Mouse (Mus musculus): ENCODE results near the gene T. TPM values are rescaled to one million over a fixed set of nuclear protein-coding genes. Genes with fewer than 3 reads are reported as not detected.
A peak's percentile ranks its signal among the peaks of the same experiment; 100 is the strongest.

T gene
- polyA plus RNA-seq, 1 experiment from 2014 or later = 0.27 TPM

DNA sequence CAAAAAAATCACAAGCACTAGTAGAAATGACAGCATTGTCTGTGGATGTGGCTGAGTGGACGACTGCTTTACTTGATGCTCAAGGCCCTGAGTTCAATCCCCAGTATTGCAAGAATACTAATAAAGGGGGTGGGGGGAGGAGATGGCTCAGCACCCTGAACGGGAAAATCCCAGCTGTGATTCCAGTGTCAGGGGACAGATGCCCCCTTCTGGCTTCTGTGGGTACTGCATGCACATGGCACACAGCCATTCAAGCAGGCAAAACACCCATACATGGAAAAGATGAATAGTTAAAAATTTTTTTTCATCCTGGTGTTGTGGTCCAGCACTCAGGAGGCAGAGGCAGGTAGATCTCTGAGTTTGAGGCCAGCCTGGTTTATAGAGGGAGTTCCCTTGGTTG lies 10.9 kb upstream of the T start:
- Histone ChIP-seq H3K9ac (no peak overlapping the region), H3K36me3 (replicated peaks; ENCODE audit: control insufficient read depth, insufficient read depth) (no peaks in the 10 kb centered on the region), H3K27me3 (ENCODE audit: control insufficient read depth, insufficient read depth, low read length) (peaks cover 8% of the 10 kb centered on the region), H3K4me1 (replicated peaks; ENCODE audit: control insufficient read depth, insufficient read depth, low read length) (no peaks in the 10 kb centered on the region), H3K27ac (no peak overlapping the region), H3K4me3 (replicated peaks; ENCODE audit: low read length) (no peak overlapping the region), H3K4me2 (replicated peaks) (no peak overlapping the region), H3K9me3 (ENCODE audit: control insufficient read depth, low read length) (no peaks in the 10 kb centered on the region)
- ATAC-seq (ENCODE audit: low FRiP score) (no peak), DNase-seq (ENCODE audit: low spot score) (no peak)
- WGBS = 41% methylated on average over 2 of the region's 2 CpGs

DNA sequence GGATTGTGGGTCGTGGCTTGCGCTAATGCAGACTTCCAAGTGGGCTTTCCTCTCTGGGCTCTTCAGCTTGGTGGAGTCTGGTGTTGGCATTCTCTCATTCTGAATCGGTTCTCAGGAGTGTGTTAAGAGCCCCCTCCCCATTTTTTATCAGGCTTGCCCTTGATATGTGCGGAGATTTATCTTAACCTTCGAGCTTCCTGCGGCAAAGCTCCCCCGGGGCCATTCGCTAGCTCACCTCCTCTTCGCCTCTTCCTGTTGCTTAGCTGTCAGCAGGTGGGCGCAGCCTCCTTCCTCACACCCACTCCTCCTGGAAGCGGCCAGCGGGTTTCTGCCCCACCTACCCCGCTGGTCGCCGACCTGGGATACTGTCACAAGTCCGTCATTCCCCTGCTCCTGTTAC lies 4.8 kb upstream of the T start:
- Histone ChIP-seq H3K4me1 (replicated peaks; ENCODE audit: control insufficient read depth, insufficient read depth, low read length) (no peaks in the 10 kb centered on the region; the same call in 1 of the 2 replicates), H3K4me2 (replicated peaks) (no peak overlapping the region), H3K27ac (no peak overlapping the region), H3K9me3 (ENCODE audit: control insufficient read depth, low read length) (no peaks in the 10 kb centered on the region), H3K36me3 (replicated peaks; ENCODE audit: control insufficient read depth, insufficient read depth) (no peaks in the 10 kb centered on the region), H3K4me3 (replicated peaks; ENCODE audit: low read length) (no peak overlapping the region), H3K27me3 (ENCODE audit: control insufficient read depth, insufficient read depth, low read length) (peaks cover 70% of the 10 kb centered on the region), H3K9ac (no peak overlapping the region)
- ATAC-seq (ENCODE audit: low FRiP score) (no peak), DNase-seq (ENCODE audit: low spot score) (no peak)
- under 1% methylated on average over 16 of the region's 16 CpGs for WGBS

DNA sequence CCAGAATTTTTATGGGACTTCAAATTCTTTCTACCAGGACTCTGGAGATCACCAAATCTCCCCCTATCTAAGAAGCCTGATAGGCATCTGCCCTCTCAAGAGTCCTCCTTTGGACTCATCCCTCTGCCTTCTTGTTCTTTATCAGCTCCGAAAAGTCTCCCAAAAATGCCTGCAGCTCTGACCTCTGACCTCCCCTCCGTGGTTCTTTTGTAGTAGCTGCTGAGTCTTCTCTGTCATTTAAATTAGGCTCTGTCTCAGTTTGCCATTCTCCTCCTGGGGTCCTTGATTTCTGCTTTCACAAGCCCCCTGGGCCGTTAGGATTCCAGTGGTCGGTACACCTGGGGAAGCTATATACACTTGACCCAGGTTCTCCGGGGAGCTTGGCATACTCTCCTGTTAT lies 4.3 kb upstream of the T start:
- Histone ChIP-seq H3K9ac (no peak overlapping the region), H3K36me3 (replicated peaks; ENCODE audit: control insufficient read depth, insufficient read depth) (no peaks in the 10 kb centered on the region)
- WGBS = 1% methylated on average over 5 of the region's 5 CpGs

DNA sequence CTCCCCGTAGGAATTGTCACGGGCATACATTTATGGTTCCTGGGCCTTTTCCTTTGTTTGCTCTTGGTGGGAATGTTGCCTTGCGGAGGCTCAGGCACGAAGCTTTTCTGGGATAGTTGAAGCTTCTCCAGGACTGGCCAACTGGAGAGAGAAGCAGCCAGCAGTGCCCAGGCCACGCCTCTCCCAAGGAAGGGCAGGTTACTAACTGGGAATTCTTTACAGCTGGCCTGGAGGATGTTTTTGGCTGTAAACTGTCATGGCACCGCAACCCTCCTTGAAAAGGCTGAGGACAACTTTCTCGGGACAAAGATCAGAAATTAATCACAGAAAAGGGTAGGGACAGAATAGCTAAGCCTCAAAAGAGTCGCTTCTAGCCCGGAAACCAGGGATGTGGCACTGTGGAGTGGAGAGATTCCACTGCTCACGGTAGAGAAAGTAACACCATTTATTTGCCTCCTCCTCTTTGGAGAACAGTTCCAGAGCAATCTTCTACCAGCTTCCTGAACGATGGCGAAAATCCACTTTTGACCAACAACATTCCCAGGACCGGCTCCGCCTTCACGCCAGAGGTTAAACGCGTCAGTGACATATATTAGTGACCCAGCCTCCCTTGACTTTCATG lies 1.9 kb upstream of the T start:
- no peak overlapping the region for H3K4me3 ChIP-seq (replicated peaks; ENCODE audit: low read length)
- no peak overlapping the region for H3K9ac ChIP-seq
- no peaks in the 10 kb centered on the region for H3K9me3 ChIP-seq (ENCODE audit: control insufficient read depth, low read length)
- peaks cover 98% of the 10 kb centered on the region for H3K27me3 ChIP-seq (ENCODE audit: control insufficient read depth, insufficient read depth, low read length)
- no peaks in the 10 kb centered on the region for H3K36me3 ChIP-seq (replicated peaks; ENCODE audit: control insufficient read depth, insufficient read depth)
- no peak for DNase-seq (ENCODE audit: low spot score)
- no peaks in the 10 kb centered on the region; the same call in 1 of the 2 replicates for H3K4me1 ChIP-seq (replicated peaks; ENCODE audit: control insufficient read depth, insufficient read depth, low read length)
- 3% methylated on average over 17 of the region's 17 CpGs for WGBS
- H3K27ac ChIP-seq = no peak overlapping the region
- ATAC-seq (ENCODE audit: low FRiP score) = no peak
- no peak overlapping the region for H3K4me2 ChIP-seq (replicated peaks)

More for the DNA sequence above, 4.3 kb upstream of the T start:
- Histone ChIP-seq H3K4me2 (replicated peaks) (no peak overlapping the region), H3K4me3 (replicated peaks; ENCODE audit: low read length) (no peak overlapping the region), H3K27me3 (ENCODE audit: control insufficient read depth, insufficient read depth, low read length) (peaks cover 74% of the 10 kb centered on the region), H3K9me3 (ENCODE audit: control insufficient read depth, low read length) (no peaks in the 10 kb centered on the region), H3K27ac (no peak overlapping the region), H3K4me1 (replicated peaks; ENCODE audit: control insufficient read depth, insufficient read depth, low read length) (no peaks in the 10 kb centered on the region; the same call in 1 of the 2 replicates)
- DNase-seq (ENCODE audit: low spot score) (no peak), ATAC-seq (ENCODE audit: low FRiP score) (no peak)

DNA sequence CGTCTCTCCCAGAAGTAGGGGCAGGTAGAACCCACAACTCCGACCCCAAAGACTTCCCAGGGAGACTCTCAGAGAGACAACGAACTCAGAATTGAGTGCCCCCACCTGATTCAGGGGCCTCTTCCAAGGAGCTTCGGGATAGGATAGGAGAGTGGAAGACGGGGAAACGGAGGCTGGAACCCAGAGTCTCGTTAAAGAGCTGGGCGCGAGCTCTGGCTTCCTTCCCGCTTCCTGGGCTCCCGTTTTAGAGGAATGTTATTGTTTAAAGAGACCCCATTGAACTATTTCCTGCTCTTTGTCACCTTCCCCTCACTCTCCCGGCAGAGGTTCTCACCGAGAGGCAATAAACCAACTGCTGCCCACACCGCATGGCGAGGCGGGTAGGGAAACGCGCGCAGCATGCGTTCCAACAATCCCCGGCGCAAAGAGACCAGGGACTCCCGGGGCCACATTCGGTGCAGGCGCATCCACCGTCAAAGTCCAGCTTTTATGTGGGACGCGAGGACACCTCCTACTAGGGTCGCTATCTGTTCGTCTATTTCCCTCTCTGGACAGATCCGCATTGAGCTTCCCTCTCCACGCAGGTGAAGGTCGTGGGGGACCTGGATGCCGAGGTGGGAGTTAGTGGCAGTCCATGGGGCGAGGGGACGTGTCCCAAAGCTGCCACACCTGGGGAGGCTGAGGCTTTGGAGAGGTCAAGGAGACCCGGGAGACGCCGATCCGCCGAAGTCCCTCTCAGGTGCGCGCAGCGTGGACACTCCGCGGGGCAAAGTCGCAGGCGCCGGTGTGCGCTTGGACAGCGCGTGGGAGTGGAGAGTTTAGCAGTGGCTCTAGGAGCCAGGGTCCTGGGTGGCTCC lies 874 bp upstream of the T start:
- peak overlapping the region; percentile 37 for H3K4me2 ChIP-seq (replicated peaks)
- H3K4me3 ChIP-seq (replicated peaks; ENCODE audit: low read length) = peak overlapping the region; percentile 10
- H3K36me3 ChIP-seq (replicated peaks; ENCODE audit: control insufficient read depth, insufficient read depth) = no peaks in the 10 kb centered on the region
- peaks cover 100% of the 10 kb centered on the region for H3K27me3 ChIP-seq (ENCODE audit: control insufficient read depth, insufficient read depth, low read length)
- ATAC-seq (ENCODE audit: low FRiP score) (no peak), DNase-seq (ENCODE audit: low spot score) (no peak)
- WGBS = under 1% methylated on average over 52 of the region's 52 CpGs
- H3K9ac ChIP-seq = no peak overlapping the region; the same call in 1 of the 2 replicates
- no peak overlapping the region for H3K27ac ChIP-seq
- no peaks in the 10 kb centered on the region for H3K9me3 ChIP-seq (ENCODE audit: control insufficient read depth, low read length)
- H3K4me1 ChIP-seq (replicated peaks; ENCODE audit: control insufficient read depth, insufficient read depth, low read length) = no peaks in the 10 kb centered on the region; the same call in 1 of the 2 replicates

DNA sequence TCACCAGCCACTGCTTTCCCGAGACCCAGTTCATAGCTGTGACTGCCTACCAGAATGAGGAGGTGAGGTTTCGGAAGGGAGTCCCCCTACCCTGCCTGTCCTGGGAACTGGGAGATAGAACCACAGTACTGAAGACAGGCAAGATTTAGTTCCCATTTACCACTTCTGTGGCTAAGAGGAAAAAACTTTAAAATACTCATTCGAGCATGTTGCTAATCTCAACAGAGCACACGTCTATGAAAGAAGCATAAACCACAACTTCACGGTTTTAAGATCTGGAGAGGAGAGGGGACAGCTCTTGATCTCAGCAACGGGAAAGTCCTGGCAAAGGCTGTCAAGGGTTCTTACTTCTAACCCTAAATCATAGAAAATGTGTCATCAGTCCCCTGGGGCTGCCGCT lies 2.0 kb downstream of the T start:
- Histone ChIP-seq H3K4me2 (replicated peaks) (no peak overlapping the region), H3K36me3 (replicated peaks; ENCODE audit: control insufficient read depth, insufficient read depth) (no peaks in the 10 kb centered on the region), H3K27me3 (ENCODE audit: control insufficient read depth, insufficient read depth, low read length) (peaks cover 94% of the 10 kb centered on the region), H3K27ac (no peak overlapping the region), H3K9ac (no peak overlapping the region), H3K9me3 (ENCODE audit: control insufficient read depth, low read length) (no peaks in the 10 kb centered on the region), H3K4me1 (replicated peaks; ENCODE audit: control insufficient read depth, insufficient read depth, low read length) (no peaks in the 10 kb centered on the region; the same call in 1 of the 2 replicates), H3K4me3 (replicated peaks; ENCODE audit: low read length) (no peak overlapping the region)
- DNase-seq (ENCODE audit: low spot score) (no peak), ATAC-seq (ENCODE audit: low FRiP score) (no peak)
- 24% methylated on average over 7 of the region's 7 CpGs for WGBS

DNA sequence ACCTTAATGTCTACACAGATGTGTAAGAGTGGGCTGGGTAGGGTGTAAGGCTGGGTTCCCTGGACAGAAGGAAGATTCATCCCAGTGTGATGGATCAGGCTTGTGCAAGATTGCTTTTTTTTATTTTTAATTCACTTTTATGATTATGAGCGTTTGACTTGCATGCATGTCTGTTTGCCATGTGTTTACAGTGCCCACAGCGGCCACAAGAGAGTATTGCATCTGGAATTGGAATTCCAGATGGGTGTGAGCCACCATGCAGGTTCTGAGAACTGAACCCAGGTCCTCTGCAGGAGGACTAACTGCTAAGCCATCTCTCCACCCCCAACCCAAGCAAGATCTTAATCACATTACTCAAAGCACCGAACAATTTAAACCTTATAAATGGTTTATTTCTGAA lies 9.8 kb downstream of the T start:
- WGBS = 64% methylated on average over 3 of the region's 3 CpGs
- DNase-seq (ENCODE audit: low spot score) (no peak), ATAC-seq (ENCODE audit: low FRiP score) (no peak)
- H3K27ac ChIP-seq = no peak overlapping the region
- H3K27me3 ChIP-seq (ENCODE audit: control insufficient read depth, insufficient read depth, low read length) = peaks cover 15% of the 10 kb centered on the region
- H3K9ac ChIP-seq = no peak overlapping the region
- no peak overlapping the region for H3K4me2 ChIP-seq (replicated peaks)
- H3K4me1 ChIP-seq (replicated peaks; ENCODE audit: control insufficient read depth, insufficient read depth, low read length) = no peaks in the 10 kb centered on the region
- H3K36me3 ChIP-seq (replicated peaks; ENCODE audit: control insufficient read depth, insufficient read depth) = no peaks in the 10 kb centered on the region
- H3K4me3 ChIP-seq (replicated peaks; ENCODE audit: low read length) = no peak overlapping the region
- H3K9me3 ChIP-seq (ENCODE audit: control insufficient read depth, low read length) = no peaks in the 10 kb centered on the region

DNA sequence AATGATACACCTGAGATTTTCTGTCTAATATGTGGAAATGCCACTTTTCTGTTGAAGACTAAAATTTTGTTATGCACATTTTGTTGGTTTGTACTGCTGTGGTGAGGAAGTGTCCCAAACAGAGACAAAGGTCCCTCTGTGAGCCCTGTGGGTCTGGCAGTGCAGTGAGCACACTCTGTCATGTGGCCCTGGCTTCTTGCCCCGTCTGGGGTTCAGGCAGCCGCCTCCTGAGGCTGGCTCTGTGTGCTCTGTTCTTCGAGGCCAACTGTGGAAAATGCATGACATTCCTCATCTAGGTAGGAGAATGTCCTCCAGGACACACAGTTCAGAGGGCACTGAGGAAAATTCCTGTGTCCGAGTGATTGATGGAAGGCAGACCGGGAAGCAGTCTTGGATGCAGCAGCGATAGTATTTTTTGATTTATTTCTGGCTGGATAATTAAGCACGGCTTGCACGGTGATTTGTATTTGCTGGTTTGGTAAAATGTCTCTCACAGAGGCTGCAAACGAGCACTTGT lies 13.5 kb downstream of the T start:
- Histone ChIP-seq H3K4me2 (replicated peaks) (no peak overlapping the region), H3K27me3 (ENCODE audit: control insufficient read depth, insufficient read depth, low read length) (no peaks in the 10 kb centered on the region), H3K4me3 (replicated peaks; ENCODE audit: low read length) (no peak overlapping the region), H3K27ac (no peak overlapping the region), H3K9ac (no peak overlapping the region), H3K36me3 (replicated peaks; ENCODE audit: control insufficient read depth, insufficient read depth) (no peaks in the 10 kb centered on the region), H3K9me3 (ENCODE audit: control insufficient read depth, low read length) (no peaks in the 10 kb centered on the region), H3K4me1 (replicated peaks; ENCODE audit: control insufficient read depth, insufficient read depth, low read length) (no peaks in the 10 kb centered on the region)
- WGBS = 32% methylated on average over 9 of the region's 9 CpGs
- DNase-seq (ENCODE audit: low spot score) = no peak
- no peak for ATAC-seq (ENCODE audit: low FRiP score)

DNA sequence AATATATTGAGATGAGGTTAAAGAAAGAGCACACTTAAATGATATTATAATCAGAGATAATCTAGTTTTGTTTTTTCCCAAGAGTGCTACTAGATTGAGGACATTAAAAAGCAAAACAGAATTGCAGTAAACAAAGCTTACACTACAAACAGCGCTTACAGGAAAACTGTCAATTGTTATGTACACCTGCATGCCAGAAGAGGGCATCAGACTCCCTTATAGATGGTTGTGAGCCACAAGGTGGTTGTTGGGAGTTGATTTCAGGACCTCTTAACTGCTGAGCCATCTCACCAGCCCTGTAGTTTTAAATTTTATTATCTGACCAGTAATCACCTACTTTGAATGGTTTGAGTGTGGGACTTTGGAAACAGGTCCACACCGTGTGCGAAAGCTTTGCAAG lies 14.1 kb downstream of the T start:
- Histone ChIP-seq H3K27ac (no peak overlapping the region), H3K9me3 (ENCODE audit: control insufficient read depth, low read length) (no peaks in the 10 kb centered on the region), H3K4me2 (replicated peaks) (no peak overlapping the region), H3K4me3 (replicated peaks; ENCODE audit: low read length) (no peak overlapping the region), H3K4me1 (replicated peaks; ENCODE audit: control insufficient read depth, insufficient read depth, low read length) (no peaks in the 10 kb centered on the region), H3K27me3 (ENCODE audit: control insufficient read depth, insufficient read depth, low read length) (no peaks in the 10 kb centered on the region), H3K9ac (no peak overlapping the region), H3K36me3 (replicated peaks; ENCODE audit: control insufficient read depth, insufficient read depth) (no peaks in the 10 kb centered on the region)
- DNase-seq (ENCODE audit: low spot score) (no peak), ATAC-seq (ENCODE audit: low FRiP score) (no peak)
- WGBS = 74% methylated on average over 3 of the region's 3 CpGs
